Mouse (Mus musculus) ZHBTc4 (cell line): ENCODE results near the gene Hoxa7.

Experiments used
- DNase-seq: peaks from one replicate; pipeline ENCODE4 v3.0.0-alpha.2; 2011; ENCODE audit warnings: low read depth, low spot score

Hoxa7 gene

DNA sequence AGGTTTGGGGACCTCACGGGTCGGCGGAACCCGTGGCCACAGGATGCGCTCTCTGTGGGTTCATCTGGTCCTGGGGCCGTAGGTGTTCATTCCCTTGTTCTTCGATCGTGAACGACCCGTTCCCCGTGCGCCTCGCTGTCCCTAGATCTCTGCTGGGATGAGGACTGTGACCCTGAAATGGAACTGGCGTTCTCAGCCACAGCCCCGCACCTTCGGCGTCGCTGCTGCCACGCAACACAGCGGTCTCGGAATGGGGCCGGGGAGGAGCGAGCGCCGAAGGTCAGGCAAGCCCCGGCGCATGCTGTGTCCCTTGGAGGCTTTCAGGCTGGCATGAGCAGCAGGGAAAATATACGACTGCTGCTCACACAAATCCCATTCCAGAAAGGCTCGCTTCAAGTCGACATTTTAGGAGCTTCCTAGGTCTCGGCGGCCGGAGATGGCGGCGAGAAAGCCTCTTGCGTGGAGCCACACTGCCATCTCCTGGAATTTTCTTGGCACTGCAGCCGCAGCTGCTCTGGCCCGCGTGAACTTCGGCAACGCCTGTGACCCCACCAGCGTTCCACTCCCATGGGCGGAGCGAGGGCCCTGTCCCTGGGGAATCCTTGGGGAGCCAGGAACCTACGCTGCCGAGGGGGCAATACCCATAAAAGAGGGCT, at the start of gene Hoxa7:
Gene Hoxa7, minus strand, starts transcription at position 518 of the 656 bp plus-strand sequence.
- DNase-seq: peak; percentile 95

DNA sequence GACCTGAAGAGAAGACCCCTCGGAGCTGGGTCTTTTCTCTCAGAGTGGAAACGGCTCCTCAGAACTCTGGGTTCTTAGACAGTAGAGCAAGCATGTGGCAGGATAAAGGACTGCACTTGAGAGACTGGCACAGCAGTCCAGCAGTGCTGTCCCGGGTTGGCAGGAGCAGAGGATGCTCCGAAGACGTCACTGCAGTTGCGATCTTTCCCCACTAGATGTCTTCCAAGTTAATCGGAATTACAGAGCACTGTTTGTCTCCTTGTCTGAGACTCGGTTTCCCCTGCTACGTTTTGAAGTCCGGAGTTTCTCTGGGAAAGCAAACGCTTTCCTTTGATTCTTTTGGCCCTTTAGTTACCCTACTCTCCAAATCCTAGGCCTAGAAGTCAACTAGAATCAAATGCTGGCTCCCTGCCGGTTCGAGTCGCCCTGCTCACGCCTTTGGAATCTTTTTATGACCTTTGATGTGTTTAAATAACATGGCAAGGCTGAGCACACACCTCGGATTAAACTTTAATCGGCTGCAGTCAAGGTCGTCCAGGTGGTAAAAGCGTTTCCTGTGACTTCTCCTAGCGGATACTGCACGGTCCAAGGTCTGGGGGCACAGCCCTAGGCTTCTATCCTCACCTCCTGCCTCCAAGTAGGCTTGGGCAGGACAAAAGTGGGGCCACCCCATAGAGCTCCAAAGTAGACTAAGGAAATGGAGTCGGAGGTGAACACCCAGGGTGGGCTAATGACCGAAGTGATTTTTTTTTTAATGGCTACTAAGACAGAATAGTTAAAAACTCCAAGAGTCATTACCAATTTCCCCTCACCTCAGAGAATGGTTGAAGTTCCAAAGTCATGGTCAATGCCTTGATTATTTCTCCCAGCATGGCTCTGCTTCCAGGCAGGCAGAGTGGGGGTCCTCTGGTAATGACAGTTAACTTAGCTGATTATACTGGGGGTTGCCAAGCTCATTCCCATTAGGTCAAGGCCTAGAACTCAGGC, 49.1 kb upstream of the Hoxa7 start:
- DNase-seq: peak; percentile 73

DNA sequence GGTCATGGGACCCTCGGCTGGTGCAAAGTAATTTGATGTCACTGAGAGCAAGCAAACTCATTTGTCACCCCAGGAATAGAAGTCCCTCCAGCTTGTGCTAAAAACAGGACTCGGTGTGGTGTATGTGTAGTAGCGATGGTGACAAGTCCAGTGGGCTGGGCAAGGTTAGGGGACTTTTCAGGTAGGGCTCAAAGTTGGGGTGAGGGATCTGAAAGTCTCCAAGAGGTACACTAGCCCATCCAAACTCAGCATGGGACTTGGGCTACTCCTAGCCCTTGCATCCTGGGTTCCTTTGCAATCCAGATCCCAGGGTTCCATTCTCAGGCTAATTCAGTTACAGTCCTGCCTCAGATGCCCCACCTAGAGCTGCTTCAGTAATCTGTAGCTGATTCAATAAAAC, 47.1 kb upstream of the Hoxa7 start:
- no peak for DNase-seq

DNA sequence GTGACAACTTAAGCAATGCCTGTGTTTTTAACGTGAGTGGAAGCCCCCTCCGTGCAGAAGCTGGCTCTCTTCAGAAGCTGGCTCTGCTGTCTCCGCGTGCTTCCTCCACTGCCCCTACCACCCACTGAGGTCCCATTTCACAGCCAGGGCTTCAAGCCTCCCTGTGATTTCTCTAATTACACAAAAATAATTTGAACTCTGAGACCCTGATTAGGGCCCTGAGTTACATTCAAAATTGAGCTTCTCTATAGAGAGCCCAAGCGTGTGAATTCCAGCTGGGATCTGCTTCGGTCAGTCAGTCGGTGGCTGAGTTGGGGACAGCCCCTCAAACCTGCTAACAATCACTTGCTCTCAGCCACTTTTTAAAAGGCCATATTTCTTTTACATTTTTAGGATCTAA, 46.7 kb upstream of the Hoxa7 start:
- no peak for DNase-seq

DNA sequence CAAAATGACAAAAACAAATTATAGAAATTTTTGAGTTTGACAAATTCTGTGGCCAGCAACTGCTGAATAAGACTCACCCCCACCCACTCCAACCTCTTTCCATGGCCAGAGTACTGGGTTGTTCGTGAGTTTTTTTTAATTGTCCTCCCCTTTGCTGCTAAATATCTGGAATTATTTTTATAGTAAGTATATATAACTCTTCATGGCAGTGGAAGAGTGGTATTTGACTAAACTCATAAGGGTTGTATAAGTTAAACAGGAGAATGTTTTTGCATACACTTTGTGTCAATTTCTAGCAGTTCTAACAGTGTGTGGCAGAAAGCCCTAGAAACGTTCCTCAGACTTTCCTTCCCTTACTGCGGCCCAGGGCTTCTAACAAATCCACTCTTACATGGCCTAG, 46.0 kb upstream of the Hoxa7 start:
- DNase-seq: no peak

DNA sequence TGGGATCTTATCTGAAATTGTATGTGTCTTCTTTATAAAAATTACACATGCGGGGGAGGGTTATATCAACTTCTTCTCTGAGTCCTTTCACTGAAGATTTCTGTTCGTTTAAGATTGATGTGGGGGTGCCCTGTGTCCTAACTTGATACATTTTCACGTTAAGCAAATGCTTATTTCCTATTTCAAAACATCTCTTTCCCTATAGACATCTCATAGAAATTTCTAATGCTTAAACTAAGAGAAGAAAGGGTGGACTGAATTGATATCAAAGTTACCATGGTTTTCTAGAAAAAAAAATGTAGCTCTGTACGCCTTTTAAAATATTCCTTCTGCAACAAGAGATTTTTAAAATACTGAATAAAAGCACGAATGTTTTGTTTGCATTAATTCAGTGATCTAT, 45.6 kb upstream of the Hoxa7 start:
- DNase-seq: no peak

DNA sequence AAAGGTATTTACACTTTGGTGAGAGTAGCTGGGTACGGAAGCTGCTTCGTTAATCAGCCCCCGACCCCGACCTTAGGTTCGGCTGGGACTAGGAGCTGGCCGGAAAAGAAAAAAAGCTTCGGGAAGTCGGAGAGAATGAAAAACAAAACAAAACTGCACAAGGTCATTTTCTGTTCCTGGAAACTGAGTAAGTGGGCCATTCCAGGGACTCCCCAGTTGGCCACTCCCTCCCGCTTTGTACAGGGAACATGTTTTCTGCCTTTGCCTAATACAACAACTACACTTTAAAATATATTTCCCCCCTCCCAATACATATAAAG, 45.0 kb upstream of the Hoxa7 start:
- no peak for DNase-seq

DNA sequence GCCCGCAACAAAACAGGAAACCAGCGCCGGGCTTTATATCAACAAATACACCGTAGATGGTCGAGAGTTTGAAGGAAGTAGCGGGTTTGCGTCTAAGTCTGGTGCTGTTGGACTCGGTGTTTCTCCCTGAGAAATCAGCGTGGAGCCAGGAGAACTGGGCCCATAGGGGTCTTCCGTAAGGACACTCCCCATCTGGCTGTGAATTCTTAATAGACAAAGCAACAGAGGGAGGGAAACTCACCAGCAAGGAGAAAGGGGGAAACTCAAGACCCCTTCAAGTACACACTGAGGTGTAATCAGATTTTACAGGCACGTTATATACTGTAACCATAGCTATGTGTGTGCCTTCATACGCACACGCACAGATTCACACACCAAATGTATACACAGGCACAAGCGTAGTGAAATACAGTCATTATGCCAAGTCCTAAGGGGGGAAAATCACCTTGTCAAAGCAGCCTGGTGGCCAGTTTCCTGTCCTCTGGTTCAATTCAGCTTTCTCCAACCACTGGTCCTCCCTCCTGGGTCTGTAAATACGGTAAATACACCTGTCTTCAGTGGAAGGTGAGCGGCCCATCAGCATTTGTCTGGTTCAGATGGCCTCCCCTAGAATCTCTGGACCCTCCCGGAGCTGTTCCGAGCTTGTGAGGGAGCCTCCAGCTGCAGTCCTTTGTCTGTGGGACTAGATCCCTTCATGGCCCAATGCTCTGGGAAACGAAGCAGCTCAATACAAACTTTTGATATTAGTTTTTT, 44.4 kb upstream of the Hoxa7 start:
- DNase-seq: no peak

DNA sequence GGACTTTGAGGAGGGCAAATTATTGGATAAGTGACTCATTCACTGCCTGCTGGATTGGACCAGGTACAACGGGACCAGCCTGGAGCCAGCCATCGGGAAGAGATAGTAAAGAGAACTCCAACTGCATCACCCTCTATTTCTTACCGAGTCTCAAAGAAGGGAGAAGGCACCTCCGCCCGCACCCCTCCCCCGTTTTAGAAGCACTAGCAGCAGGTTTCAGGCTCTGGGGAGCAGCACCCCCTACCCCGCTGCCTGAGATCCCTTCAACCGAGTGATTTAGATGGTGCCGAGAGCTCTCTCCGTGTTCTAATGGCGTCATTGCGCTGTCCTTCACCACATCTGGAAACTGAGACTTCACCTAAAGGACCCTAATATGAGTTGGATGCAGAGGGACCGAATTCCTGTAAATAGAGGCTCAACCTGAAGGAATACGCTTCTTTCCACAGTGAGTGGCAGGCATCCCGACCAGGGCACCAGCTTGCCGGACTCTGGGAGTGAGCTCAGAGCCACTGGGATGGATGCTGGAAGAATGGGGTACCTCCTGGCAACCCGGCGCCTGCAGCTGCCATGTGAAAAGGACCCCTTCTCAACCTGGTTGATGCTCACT, 43.8 kb upstream of the Hoxa7 start:
- DNase-seq: no peak

DNA sequence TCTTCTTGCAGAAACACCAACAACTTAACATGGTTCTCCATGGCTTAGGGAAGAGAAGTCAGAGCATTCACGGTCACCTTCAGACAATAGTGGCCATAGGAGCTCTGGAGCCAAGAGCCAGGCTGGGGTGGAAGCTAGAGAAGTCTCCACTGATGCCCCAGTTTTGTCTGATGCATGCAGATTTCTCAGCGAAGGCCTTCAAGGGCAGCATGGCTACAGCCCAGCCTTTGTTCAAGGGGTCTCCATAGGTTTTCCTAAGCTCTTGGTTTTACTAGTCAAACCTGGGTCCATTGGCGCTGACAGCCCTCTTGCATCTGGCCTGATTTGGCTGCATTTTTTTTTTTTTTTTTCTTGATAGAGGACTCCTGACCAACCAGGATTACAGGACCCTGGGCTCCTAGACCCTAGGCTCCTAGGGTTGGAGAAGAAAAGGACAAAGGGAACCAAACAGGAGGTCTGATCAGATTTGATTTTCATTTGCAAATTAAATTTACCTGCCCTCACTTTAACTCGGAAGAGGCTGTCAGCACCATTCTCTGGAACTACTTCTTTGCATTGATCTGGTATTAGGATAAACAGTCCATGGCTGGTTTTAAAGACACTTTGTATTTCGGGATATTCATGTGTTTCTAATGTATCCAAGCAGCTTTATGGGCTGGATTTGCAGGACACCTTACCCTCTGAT, 42.6 kb upstream of the Hoxa7 start:
- no peak for DNase-seq

DNA sequence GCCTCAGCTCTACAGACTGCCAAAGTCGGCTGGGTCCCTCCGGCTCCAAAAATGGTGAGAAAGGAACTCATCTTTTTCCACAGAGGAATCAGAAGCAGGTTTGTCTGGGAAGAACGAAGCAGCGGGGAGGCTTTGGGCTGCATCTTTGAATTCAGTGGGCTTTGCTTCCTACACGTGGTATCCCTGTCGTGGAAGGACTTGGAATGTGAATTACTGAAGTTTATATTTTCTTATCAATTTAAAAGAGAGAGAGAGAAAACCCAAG, 41.6 kb upstream of the Hoxa7 start:
- DNase-seq: no peak

DNA sequence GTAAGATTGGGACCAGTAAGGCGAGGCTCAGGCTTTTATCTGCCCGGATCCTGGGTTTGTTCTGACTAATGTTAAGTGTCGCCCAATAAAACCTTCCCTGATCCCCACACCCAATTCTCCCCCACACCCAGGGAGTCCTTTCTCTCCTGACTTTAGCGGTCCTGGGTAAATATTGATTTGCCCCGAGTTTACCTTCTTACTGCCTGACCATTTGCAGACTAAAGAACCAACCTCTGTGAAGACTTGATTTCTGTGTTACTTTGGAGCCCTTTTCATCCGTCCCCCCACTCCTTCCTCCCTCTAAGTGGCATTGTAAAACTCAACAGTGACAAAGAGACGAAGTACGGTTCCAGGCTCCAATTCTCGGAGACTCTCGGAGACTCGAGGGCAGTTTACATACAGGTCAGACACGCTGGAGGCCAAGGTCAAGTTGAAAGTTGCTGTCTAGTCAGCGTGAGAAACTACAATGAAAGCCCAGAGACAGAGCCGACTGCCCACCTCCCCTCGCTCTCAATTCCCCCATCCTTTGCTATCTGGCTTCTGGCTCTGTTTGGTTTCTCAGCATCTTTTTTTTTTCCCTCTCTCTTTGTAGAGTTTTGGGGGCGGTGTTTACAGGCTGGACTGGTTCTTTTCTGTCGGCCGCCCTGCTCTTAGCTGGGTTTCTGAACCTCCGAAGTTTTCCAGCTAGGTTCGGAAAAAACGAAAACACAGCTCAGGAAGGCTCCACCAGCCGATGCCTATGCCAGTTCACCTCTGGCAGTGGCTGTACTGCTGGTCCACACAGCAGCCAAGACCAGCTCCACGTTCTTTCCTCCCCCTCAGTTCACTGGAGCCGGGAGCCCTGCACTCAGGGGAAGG, 41.0 kb upstream of the Hoxa7 start:
- DNase-seq: peak; percentile 41

DNA sequence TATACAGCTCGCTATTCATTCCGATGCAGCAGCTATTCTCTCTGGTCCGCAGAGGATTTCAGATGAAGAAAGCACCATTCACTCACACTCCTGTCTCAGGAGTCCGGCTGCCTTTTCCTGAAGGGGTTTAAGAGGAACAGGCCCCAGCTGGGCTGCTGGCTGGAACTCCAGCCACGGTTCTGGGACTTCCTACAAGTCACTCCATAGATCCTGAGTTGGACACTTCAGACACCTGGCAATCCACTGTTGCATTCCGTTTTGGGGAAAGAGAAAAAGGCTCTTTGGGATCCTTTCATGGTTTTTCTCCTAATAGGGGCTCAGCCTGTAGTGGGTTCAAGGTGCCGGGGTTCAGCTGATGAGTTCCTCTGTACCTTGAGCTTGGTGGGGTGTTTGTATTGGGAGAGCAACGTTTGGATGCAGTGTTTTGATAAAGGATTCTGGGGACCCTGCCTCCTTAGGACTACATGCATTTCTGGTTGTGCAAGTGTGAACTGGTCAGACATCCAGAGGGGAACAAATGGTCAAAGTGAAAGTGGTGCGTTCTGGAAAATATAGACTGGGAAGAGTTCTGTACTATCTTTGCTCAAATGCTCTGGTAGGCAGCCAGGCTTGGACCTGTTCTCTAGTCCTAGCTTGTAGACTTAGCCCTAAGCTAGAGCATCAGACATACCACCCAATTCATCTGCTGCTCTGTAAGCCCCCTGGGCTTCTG, 40.3 kb upstream of the Hoxa7 start:
- no peak for DNase-seq

DNA sequence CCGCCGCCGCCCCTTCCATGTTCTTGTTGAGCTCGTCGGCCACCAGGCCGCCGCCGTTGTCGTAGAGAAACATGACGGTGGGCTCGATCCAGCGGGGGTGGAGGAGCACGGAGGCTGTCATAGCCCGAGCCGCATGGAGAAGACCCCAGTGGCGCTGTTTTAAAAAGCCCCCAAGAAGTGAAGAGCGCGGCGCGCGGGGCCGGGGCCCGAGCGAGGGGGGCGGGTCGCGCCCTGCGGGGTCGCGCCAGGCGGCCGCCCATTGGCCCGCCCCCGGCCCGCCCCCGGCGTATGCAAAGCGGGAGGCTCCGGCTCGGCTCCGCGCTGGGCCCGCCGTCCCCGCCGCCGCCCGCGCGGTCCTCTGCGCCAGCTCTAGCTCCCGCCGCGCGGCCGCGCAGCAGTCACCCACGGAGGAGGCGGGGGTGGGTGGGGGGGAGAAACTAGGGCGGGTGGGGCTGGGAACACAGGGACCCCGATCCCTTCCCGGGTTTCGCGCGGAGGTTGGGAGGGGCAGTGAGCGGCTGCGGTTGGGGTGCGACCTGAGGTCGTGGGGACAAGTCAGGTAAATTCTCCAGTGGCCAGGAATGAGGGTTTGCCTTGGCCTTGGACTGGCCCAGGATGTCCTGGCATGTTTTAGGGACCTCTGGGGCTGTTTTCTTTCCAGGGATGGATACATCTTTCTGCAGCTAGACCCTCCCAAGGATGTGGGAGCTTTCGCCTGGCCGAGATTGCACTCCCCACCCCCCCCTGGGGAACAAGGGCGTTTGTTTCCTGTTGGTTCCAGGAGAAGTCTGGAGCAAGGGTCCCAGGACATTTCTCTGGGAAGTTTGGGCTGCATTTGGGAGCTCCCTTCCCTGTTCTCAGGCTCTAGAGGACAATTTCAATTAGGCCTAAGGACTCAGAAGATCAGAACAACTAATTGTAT, 39.3 kb upstream of the Hoxa7 start, which contains the start of gene Hoxa13:
Gene Hoxa13, minus strand, starts transcription at position 227 of the 922 bp plus-strand sequence.
- DNase-seq: peak; percentile 76

DNA sequence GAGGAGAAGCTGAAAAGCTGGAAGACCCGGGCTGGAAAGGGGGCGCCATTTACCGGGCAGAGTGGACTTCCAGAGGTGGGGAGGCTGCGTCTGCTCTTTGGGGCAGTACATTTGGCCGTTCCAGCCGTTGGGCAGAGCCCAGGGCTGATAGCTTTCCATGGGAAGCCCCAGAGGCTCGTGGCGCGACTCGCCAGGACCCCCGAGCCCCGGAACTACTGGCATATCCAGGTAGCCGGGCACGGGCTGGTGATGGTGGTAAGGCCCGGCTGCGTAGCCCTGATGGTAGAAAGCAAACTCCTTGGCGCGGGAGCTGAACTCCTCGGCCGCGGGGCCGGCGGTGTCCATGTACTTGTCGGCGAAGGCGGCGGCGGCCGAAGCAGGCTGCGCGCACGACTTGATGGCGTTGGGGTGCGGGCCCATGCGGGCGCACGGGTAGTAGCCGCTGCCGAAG, 38.2 kb upstream of the Hoxa7 start:
- DNase-seq: peak; percentile 62

DNA sequence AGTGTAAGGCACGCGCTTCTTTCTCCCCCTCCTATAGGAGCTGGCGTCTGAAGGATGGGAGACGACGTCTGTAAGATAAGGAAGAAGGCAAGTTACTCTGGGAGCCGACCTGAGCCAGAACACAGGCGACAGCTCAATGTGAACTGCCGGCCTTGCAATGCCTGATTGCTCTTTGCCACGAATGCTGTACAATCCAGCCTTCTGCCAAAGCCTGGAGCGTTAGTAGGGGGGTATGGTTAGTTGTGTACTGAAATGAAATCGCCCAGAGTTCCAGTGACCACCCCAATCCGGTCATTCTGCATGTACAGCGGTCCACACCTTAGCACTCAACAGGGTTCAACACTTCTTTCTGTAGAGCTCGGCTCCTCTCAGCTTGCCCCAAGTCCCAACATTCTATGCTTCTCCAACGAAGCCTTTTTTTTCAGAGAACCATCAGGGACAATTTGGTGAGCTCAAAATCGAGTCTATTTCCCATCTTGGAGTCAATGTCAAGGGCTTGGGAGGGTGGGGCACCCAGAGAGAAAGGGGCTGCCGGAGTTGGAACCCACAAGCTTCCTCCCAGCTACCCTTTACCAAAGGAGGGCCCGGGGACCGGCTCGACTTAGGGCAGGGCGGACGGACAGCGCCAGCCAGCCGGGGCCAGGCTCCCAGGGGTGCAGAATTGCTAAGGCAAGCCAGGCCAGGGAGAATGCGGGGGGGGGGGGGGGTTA, 37.6 kb upstream of the Hoxa7 start:
- peak; percentile 62 for DNase-seq

DNA sequence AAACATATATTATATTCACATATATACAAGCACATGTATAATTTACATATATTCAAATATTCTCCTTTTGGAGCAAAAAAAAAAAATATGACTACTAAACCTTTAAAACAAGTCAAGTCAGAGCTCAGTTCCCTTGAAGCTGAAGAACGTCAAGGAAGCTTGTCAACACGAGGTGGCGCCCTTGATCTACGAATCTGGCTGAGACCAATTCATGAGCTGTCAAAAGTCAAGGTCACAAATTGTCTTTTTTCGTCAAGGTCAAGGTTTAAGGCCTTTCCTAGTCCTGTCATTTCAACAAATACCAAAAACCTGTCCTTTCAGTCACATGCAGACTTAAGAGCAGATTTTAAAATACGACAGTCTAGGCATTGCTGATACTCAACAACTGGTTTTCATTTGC, 35.3 kb upstream of the Hoxa7 start:
- peak; percentile 78 for DNase-seq
